16 mouse cellular contexts compared by ENCODE assay signal in genomic region chr8:31371656-31372055, GRCm38 (mm10).
"Had no signal": no experiment of that assay in that cellular context is flagged by ENCODE, and none has a peak within 500 bp of the region (broad histone marks: within the 10 kb centered on the region; RNA-seq: fewer than 3 reads in every experiment).

No protein-coding gene starts in this region.

- H3K36me3 ChIP-seq: limb, embryonic 15.5 days; liver, embryonic 12.5 days; neural tube, embryonic 13.5 days had no signal

- ATAC-seq: intestine, embryonic 16.5 days; liver, embryonic 12.5 days had no signal

- H3K4me3 ChIP-seq: limb, embryonic 15.5 days; liver, embryonic 12.5 days; neural tube, embryonic 13.5 days had no signal

- DNase-seq: kidney, adult 8-10 months; kidney, postnatal 36 days; layer of hippocampus, adult 9-11 months; layer of hippocampus, postnatal 36 days; lung, postnatal 10 days; lung, postnatal 4 days; right cerebral cortex, postnatal 4 days; spleen, adult 18-20 months; thymus, adult 18-20 months; thymus, postnatal 14 days had no signal

- H3K27me3 ChIP-seq: limb, embryonic 15.5 days; liver, embryonic 12.5 days; neural tube, embryonic 13.5 days had no signal

- H3K27ac ChIP-seq: limb, embryonic 15.5 days; liver, embryonic 12.5 days; neural tube, embryonic 13.5 days had no signal

- H3K9me3 ChIP-seq: limb, embryonic 15.5 days; liver, embryonic 12.5 days; neural tube, embryonic 13.5 days had no signal

- H3K9ac ChIP-seq: limb, embryonic 15.5 days; liver, embryonic 12.5 days; lung, embryonic 14.5 days; neural tube, embryonic 13.5 days had no signal

- H3K4me1 ChIP-seq: limb, embryonic 15.5 days; liver, embryonic 12.5 days had no signal

- H3K4me2 ChIP-seq: limb, embryonic 15.5 days; liver, embryonic 12.5 days; lung, embryonic 14.5 days; midbrain, embryonic 11.5 days; neural tube, embryonic 13.5 days had no signal
